Mouse (Mus musculus) small intestine, adult 2 months (tissue): ENCODE results near the gene Tbx6. TPM values are rescaled to one million over a fixed set of nuclear protein-coding genes. Genes with fewer than 3 reads are reported as not detected.

Experiments
- H3K27ac ChIP-seq: fragments of 200-500 bp; 2 replicates; pipeline ENCODE4 v1.5.1; 2012; ENCODE audit warnings: low read depth, low read length, control low read depth, inconsistent platforms; ENCODE audit not compliant: insufficient read depth
- H3K27me3 ChIP-seq: fragments of 200-500 bp; 2 replicates; pipeline ENCODE4 v1.6.1; 2012; ENCODE audit warnings: mild to moderate bottlenecking, moderate library complexity, low read length, inconsistent platforms; ENCODE audit not compliant: control insufficient read depth, insufficient read depth
- H3K36me3 ChIP-seq: fragments of 200-500 bp; 2 replicates; pipeline ENCODE4 v1.6.1; 2012; ENCODE audit warnings: mild to moderate bottlenecking, low read length, control low read depth, inconsistent platforms; ENCODE audit not compliant: control insufficient read depth, insufficient read depth
- H3K4me1 ChIP-seq: fragments of 200-500 bp; 2 replicates; pipeline ENCODE4 v1.6.1; 2012; ENCODE audit warnings: low read length, inconsistent platforms, mixed read lengths; ENCODE audit not compliant: control insufficient read depth, insufficient read depth, insufficient read length
- H3K4me3 ChIP-seq: fragments of 200-500 bp; 2 replicates; pipeline ENCODE4 v1.5.1; 2012; ENCODE audit warnings: low read depth, mild to moderate bottlenecking, control low read depth, inconsistent platforms, low read length, moderate library complexity
- CTCF ChIP-seq: fragments of 200-500 bp; IDR thresholded peaks from 2 replicates; pipeline ENCODE4 v1.5.1; 2012; ENCODE audit warnings: low read depth, mild to moderate bottlenecking, control low read depth, inconsistent platforms, low read length, moderate library complexity, mixed read lengths; ENCODE audit not compliant: insufficient replicate concordance, insufficient read length; ENCODE audit errors: extremely low read depth
- POLR2A ChIP-seq: fragments of 200-500 bp; IDR thresholded peaks from 2 replicates; pipeline ENCODE4 v1.6.1; 2012; ENCODE audit warnings: low read depth, mild to moderate bottlenecking, control low read depth, inconsistent platforms, low read length, moderate library complexity
- WGBS: fragments of 180-500 bp; shearing (Covaris S2); methylation state at CpG from one replicate; pipeline ENCODE4 v1.1.7; 2018; 5-methylcytosine and 5-hydroxymethylcytosine counted together
- polyA plus RNA-seq: library from polyadenylated mRNA; depleted of rRNA; stranded (reverse); fragments of >200 nt; gene quantifications from 2 replicates; pipeline ENCODE4 v1.2.3, GENCODE M21; 2012

The Tbx6 gene
- polyA plus RNA-seq, 1 experiment: 2.4 TPM

GRCm38 (mm10) chr7:126760391-126760802, 20.9 kb upstream of the Tbx6 start:
- H3K4me3 ChIP-seq: peak overlapping the region; percentile 97
- peak overlapping the region; percentile 100 for H3K27ac ChIP-seq
- TF ChIP-seq CTCF: no peak
- TF ChIP-seq POLR2A: peak; percentile 43
- peaks cover 10% of the 10 kb centered on the region; the same call in 1 of the 2 replicates for H3K4me1 ChIP-seq
- WGBS: 8% methylated on average over 3 of the region's 3 CpGs
- H3K36me3 ChIP-seq: peaks cover 33% of the 10 kb centered on the region
- no peaks in the 10 kb centered on the region for H3K27me3 ChIP-seq

GRCm38 (mm10) chr7:126760956-126761355, 20.3 kb upstream of the Tbx6 start:
- Histone ChIP-seq H3K4me1 (peaks cover 13% of the 10 kb centered on the region), H3K27ac (peak overlapping the region; percentile 100), H3K27me3 (no peaks in the 10 kb centered on the region), H3K36me3 (peaks cover 37% of the 10 kb centered on the region), H3K4me3 (peak overlapping the region; percentile 97)
- TF ChIP-seq CTCF: no peak
- WGBS: 19% methylated on average over 4 of the region's 4 CpGs

DNA sequence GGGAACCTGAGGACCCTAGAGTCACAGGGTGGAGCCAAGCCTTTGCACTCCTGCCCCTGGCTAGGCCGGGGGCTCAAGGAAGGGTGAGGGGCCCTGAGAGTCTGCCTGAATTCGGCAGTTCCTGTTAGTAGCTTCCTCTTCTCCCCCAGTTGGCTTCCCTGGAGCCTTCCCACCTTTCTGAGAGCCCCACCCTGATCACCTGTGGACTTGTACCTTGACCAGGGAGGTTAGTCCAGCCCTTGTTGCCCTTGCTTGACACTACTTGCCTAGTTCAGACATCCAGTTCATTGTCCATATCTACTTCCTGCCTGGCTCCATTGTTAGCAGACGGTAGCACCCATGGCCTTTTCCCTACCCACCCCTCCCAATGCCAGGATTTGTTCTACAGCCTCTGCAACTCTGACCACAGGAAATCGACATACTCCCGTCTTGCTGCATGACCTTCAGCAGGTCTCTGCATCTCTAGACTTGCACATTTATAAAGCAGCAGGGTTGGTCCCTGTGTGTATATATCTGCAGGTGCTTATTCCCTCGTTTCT, 19.7 kb upstream of the Tbx6 start:
- TF ChIP-seq CTCF (no peak), POLR2A (peak; percentile 58; the same call in 1 of the 2 replicates)
- Histone ChIP-seq H3K27ac (peak overlapping the region; percentile 100), H3K4me1 (peaks cover 17% of the 10 kb centered on the region), H3K4me3 (peak overlapping the region; percentile 47), H3K36me3 (peaks cover 41% of the 10 kb centered on the region), H3K27me3 (no peaks in the 10 kb centered on the region)
- 13% methylated on average over 6 of the region's 6 CpGs for WGBS

DNA sequence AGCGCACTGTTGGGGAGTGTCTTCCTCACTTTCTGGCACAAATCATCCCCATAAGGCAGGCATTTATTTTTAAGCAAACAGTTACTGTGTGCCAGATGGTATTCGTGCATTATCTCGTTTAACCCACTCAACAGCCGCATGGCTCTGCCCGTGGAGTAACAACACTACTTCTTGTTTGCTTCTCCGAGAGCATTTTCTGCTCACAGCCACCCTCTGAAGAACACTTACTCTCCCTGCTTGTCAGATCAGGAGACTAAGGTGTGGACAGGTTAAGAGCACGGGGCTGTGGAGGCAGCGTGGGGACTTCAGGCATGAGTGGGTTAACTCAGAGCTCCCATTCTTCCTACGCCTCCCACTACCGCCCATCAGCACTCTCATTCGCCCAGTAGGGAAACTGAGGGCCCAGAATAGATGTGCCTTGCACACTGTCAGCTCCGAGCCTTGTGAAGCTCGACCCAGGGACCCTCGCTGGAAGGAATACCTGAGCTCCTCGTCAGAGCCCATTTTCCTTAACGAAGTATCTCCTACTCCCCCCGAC, 18.7 kb upstream of the Tbx6 start:
- Histone ChIP-seq H3K36me3 (peaks cover 51% of the 10 kb centered on the region), H3K27ac (0 out of 2 replicates have a peak overlapping the region, but pooled peaks have one; percentile 24), H3K27me3 (no peaks in the 10 kb centered on the region), H3K4me3 (no peak overlapping the region), H3K4me1 (peaks cover 17% of the 10 kb centered on the region)
- WGBS: 69% methylated on average over 17 of the region's 17 CpGs
- TF ChIP-seq POLR2A (no peak), CTCF (no peak)

DNA sequence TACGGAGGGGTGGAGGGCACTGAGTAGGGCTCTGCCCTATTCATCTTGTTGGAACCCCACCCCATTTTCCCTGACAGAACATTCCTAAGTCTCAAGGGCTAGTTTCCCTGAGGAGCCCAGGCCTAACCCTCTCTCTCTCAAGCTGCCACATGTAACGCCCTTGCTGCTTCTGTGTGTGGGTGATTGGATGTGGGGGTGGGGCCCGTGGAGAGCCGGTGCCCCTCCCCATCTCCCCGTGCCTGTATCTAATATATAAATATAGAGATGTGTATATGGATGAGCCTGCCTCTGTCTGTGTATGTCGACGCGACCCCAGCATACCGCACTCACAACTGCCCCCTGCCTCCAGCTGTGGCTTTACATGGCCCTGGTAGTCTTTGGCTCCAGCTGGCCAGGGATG, 15.7 kb upstream of the Tbx6 start:
- 81% methylated on average over 9 of the region's 9 CpGs for WGBS
- peaks cover 17% of the 10 kb centered on the region for H3K4me1 ChIP-seq
- no peak overlapping the region for H3K4me3 ChIP-seq
- no peak overlapping the region for H3K27ac ChIP-seq
- TF ChIP-seq CTCF (no peak), POLR2A (no peak)
- no peaks in the 10 kb centered on the region for H3K27me3 ChIP-seq
- H3K36me3 ChIP-seq: peaks cover 75% of the 10 kb centered on the region

DNA sequence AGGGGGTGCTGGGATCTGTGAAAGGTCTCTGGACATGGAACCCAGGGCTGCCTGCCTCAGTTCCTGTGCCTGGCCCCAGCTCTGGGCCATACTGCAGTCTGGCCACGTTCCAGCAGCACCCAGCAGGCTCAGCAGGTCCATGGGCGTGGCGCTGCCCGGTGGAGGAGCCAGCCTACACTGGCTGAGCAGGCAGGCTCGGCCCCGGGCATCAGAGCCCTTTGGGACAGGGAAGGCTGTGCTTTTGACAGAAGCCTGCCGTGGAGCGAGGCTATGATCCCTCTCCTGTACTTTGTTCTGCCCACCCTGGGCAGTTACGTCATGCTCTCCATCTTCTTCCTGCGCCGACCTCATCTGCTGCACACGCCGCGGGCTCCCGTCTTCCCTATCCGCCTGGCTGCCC, 15.1 kb upstream of the Tbx6 start, which contains the start of gene Gdpd3:
Gene Gdpd3, plus strand, starts transcription at position 134 of the 400 bp plus-strand sequence.
- Histone ChIP-seq H3K27ac (no peak within 1 kb of the TSS), H3K4me3 (no peak within 1 kb of the TSS)
- WGBS: 53% methylated on average over 16 of the region's 16 CpGs

GRCm38 (mm10) chr7:126767001-126767400, 14.3 kb upstream of the Tbx6 start:
- H3K4me3 ChIP-seq: no peak overlapping the region
- WGBS: 85% methylated on average over 8 of the region's 8 CpGs
- H3K4me1 ChIP-seq: peaks cover 11% of the 10 kb centered on the region
- no peaks in the 10 kb centered on the region for H3K27me3 ChIP-seq
- peaks cover 76% of the 10 kb centered on the region for H3K36me3 ChIP-seq
- H3K27ac ChIP-seq: no peak overlapping the region
- no peak for TF ChIP-seq CTCF
- no peak for TF ChIP-seq POLR2A

More for the DNA sequence above, 15.1 kb upstream of the Tbx6 start, which contains the start of gene Gdpd3:
- H3K27me3 ChIP-seq: no peaks in the 10 kb centered on the region
- H3K4me1 ChIP-seq: peaks cover 16% of the 10 kb centered on the region
- H3K36me3 ChIP-seq: peaks cover 78% of the 10 kb centered on the region
- no peak for TF ChIP-seq CTCF

DNA sequence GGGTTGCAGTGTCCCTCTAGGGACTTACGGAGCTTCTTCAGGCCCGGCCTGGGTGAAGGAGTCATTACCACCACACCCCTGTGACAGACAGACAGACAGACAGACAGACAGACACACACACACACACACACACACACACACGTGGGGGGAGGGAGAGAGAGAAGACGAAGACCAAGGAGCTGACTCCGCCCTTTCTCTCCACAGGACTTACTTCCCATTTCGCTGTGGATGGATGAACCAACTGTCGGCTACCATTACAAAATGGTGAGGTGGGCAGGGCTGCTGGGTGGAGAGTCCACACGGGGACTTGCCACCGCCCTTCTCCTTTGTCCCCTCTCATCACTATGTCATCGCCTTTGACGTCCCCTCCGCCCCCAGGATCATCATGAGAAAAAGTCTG, 10.5 kb upstream of the Tbx6 start:
- H3K27ac ChIP-seq: no peak overlapping the region
- no peaks in the 10 kb centered on the region for H3K27me3 ChIP-seq
- peaks cover 9% of the 10 kb centered on the region for H3K4me1 ChIP-seq
- TF ChIP-seq POLR2A: no peak
- TF ChIP-seq CTCF: no peak
- peak overlapping the region; percentile 13 for H3K4me3 ChIP-seq
- H3K36me3 ChIP-seq: peaks cover 54% of the 10 kb centered on the region
- WGBS: 80% methylated on average over 12 of the region's 12 CpGs
